Mouse (Mus musculus) embryonic fibroblast, embryonic 13.5 days (primary cell): Measurements from ENCODE around the gene R3hcc1l.

Source experiments
- CTCF ChIP-seq: IDR thresholded peaks from 2 replicates; pipeline ENCODE4 v1.5.1; 2011; ENCODE audit warnings: mild to moderate bottlenecking, control low read depth, low read length, moderate library complexity, borderline replicate concordance; ENCODE audit not compliant: insufficient read depth
- POLR2A ChIP-seq: IDR thresholded peaks from 2 replicates; pipeline ENCODE4 v1.6.1; 2011; ENCODE audit warnings: low read depth, mild to moderate bottlenecking, control low read depth, low read length, moderate library complexity

DNA sequence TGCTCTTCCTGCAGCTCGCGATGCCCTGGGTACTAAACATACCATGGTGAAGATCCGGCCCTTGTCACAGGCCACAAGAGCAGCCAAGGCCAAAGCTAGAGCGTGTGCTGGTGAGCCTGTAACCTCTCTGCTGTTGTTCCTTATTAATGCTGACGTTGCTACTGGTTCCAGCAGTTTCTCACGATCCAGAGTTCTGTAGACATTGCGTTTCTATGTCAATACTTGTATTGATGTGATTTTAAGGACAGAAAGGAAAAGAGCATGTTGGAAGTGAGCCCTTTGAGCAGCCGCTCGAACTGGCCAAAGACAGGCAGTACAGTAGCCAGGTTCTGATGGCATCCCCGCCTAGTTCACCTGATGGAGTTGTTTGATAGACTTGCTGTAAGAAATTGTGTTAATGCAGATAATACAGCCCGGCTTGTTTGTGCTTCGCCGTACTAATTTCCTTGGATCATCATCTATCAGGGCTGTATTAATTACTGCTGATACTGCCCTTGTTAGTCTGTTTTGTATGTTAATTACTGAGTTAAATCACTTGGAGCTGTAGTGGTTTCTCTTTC, 64.3 kb downstream of the R3hcc1l start:
- no peak for TF ChIP-seq POLR2A
- TF ChIP-seq CTCF = no peak
